Mouse (Mus musculus) induced T-regulatory cell, adult 2 months (primary cell): ENCODE results near the gene Flot1.
A peak's percentile ranks its signal among the peaks of the same experiment; 100 is the strongest.

Source experiments
- DNase-seq: peaks from one replicate; pipeline ENCODE4 v3.0.0-alpha.2; 2012; ENCODE audit warnings: low read depth

The Flot1 gene

GRCm38 (mm10) chr17:35822964-35823937, at the start of gene Flot1:
Flot1 (plus strand) TSS chr17:35823230.
- DNase-seq = peak; percentile 89

GRCm38 (mm10) chr17:35776811-35777609, 46.0 kb upstream of the Flot1 start:
- peak; percentile 41 for DNase-seq

DNA sequence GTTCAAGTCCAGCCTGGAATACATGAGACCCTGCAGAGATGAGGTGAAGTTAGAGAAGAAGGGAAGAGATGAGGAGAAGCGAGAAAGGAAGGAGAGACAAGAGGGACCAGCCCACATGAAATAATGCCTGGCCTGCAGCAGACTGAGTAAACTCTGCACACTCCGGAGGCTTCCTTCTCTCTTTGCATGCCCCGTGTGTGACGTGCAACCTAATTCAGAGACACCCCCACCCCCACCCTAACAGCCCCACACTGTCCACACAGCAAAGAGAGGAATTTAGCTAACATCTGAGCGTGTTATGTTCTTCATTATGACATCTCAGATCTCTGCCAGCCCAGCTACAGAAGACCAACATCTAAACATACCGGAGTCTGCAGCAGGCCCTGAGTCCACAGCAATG, 44.1 kb upstream of the Flot1 start:
- no peak for DNase-seq

- no peak for DNase-seq
Measured at GRCm38 (mm10) chr17:35779466-35780205, 43.4 kb upstream of the Flot1 start.

GRCm38 (mm10) chr17:35780362-35780761, 42.7 kb upstream of the Flot1 start:
- DNase-seq = no peak

GRCm38 (mm10) chr17:35782398-35782797, 40.6 kb upstream of the Flot1 start:
- DNase-seq = peak; percentile 57

DNA sequence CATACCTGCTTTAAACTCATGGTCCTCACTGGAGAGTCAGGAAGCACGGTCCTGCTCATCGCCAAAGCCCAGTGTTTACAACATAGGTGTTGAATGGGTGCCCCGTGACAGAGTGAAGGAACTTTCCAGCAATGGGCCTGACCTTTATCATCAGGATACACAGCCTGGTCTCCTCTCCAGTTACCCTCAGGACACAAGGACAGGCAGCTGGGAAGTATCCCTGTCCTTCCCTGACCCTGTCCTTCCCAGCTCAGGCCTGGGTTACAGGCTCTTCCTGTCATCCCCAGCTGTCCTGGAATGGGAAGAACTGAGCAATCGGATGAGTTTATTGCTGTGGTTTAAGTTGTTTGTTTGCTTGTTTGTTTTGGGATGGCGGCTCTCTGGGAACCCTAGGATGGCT, 40.1 kb upstream of the Flot1 start:
- no peak for DNase-seq

DNA sequence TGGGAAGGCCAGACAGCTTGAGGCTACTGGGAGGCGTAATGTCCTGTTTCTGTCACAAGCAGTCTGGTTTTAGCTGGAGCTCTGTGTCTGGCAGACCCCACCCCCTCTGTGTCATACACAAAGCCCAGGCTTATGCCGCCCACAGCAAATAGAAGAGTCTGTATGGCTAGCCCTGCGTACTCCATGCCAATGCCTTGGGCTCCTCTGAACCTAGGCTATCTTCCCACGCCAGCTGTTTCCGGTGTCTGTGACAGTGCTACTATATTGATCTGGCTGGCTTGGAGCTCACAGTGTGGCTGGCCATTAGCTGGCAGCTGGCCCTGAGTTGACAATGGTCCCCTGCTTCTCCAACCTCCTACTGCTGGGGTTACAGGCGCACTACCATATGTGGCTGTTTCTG, 39.1 kb upstream of the Flot1 start:
- DNase-seq = no peak

DNA sequence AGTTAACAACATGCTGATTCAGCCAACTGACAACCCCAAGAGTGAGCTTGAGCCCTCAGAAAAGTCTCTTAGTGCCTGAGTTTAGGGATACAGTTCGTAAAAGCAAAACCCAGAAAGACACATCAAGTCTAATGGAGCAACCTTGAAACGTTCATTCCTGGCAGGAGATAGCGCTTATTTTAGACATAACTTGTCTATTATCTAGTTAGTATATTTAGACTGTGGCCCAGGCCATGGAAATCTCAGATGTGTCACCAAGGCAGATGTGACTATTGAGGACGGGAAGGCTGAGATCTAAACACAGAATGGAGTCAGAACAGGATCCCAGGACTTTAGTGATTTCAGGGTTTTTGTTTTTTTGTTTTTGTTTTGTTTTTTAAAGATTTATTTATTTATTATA, 37.9 kb upstream of the Flot1 start:
- DNase-seq = no peak

GRCm38 (mm10) chr17:35787493-35787892, 35.5 kb upstream of the Flot1 start:
- DNase-seq = no peak

GRCm38 (mm10) chr17:35788025-35788424, 35.0 kb upstream of the Flot1 start:
- no peak for DNase-seq

- DNase-seq = no peak
Measured at GRCm38 (mm10) chr17:35790933-35791332, 32.1 kb upstream of the Flot1 start.

GRCm38 (mm10) chr17:35792837-35793236, 30.2 kb upstream of the Flot1 start:
- no peak for DNase-seq

DNA sequence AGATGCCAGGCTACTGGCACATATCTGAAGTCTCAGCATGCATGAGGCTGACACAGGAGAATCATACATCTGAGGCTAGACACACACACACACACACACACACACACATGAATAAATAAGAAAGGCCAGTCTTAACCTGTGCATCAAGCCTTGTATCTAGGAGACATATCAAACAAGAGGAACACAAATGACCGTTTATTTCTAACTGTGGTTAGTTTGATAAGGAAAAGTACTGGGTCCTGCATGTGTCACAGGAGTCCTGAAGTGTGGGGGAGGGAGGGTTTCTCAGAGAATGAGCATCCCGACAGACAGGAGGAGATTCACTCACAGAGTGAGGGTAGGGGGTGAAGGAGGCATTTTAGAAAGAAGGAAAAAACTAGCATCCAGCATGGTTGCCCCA, 27.9 kb upstream of the Flot1 start:
- DNase-seq = no peak

GRCm38 (mm10) chr17:35795656-35796055, 27.4 kb upstream of the Flot1 start:
- DNase-seq = no peak

DNA sequence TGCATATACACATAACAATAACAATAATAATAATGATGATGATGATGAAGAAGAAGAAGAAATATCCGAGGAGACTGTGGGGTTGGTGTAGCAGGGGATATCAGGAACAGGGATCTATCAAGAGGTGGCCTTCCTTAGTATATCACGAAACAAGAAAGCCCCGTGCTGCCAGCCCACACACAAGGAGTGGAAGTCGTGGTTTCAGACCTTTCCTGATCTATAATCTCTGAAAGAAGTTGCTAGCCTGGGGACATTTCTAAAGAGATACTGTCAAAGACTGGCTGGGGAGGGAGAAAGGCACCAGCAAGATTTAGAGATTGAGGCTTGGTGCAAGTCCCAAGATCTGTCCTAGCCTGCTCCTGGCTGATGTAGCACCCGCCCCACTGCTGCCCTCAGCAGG, 26.2 kb upstream of the Flot1 start:
- DNase-seq = no peak

- no peak for DNase-seq
Measured at GRCm38 (mm10) chr17:35800905-35801304, 22.1 kb upstream of the Flot1 start.

GRCm38 (mm10) chr17:35803020-35803419, 20.0 kb upstream of the Flot1 start:
- no peak for DNase-seq

DNA sequence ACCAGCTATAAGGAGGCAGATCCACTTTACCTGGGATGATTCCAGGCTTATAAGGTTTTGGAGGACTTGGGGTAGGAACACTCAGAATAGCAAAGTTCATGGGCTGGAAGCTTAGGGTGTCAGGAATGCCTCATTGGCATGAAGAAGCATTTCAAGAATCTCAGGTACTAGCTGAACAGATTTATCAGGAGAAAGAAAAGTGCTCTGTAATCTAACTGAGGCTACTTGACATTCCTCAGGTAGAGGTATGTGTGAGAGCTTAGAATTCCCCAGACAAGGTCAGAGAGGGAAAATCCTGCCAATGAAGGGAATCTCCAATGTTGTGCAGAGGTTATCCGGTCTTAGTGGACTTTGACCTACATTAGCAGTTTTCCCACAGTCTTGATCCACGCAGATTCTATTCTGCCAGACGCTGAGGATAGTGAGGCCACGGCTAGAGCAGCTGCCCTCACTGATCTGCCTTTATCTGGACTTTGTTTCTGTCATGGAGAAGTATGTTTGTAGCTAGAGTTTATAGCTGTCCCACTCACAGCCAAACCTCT, 19.1 kb upstream of the Flot1 start:
- no peak for DNase-seq

- DNase-seq = no peak
Measured at GRCm38 (mm10) chr17:35808073-35808472, 15.0 kb upstream of the Flot1 start.

GRCm38 (mm10) chr17:35809395-35809794, 13.6 kb upstream of the Flot1 start:
- DNase-seq = no peak
